Mouse (Mus musculus) liver, adult 2 months (tissue): ENCODE results near the gene Snip1.

Source experiments
- CTCF ChIP-seq: fragments of 200-500 bp; IDR thresholded peaks from 2 replicates; pipeline ENCODE4 v1.5.1; 2011; ENCODE audit warnings: low read depth, low read length, control low read depth
- POLR2A ChIP-seq: fragments of 200-500 bp; IDR thresholded peaks from 2 replicates; pipeline ENCODE4 v1.6.1; 2011; ENCODE audit warnings: low read length, control low read depth; ENCODE audit not compliant: insufficient read depth; ENCODE audit errors: extremely low read depth

DNA sequence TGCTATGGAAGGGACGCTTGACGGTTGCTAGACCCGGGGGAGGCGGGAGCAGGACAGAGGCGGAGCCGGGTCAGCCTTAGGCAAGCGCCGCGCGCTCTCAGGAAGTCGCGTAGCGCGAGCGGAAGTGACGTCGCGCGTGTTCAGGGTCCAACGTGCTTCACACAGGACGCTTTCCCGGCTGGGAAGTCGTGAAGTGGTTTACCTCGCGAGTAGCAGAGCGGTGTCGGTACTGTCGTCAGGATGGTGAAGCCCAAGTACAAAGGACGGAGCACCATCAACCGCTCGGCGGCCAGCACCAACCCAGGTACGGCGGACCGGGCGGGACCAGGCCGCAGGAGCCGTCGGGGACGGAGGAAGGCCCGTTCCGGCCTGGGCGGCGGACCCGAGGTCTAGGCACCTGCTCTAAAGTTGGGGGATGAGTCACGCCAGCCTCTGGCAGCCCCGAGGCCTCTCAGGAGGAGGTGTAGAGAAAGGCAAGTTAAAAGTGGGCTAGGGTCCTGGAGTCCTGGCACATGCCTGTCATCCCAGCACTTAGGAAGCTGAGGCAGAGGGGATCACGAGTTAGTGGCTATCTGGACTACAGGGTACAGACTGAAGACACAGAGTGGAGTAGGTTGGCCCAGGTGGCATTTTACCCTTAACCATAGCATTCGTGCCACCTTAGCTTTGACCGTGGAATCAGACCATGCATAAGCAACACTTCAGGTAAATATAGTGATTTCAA, 36.4 kb upstream of the Snip1 start:
- TF ChIP-seq POLR2A (peak; percentile 70), CTCF (no peak)
